Comparison of ENCODE assay signal across 8 mouse cellular contexts in the genomic region with DNA sequence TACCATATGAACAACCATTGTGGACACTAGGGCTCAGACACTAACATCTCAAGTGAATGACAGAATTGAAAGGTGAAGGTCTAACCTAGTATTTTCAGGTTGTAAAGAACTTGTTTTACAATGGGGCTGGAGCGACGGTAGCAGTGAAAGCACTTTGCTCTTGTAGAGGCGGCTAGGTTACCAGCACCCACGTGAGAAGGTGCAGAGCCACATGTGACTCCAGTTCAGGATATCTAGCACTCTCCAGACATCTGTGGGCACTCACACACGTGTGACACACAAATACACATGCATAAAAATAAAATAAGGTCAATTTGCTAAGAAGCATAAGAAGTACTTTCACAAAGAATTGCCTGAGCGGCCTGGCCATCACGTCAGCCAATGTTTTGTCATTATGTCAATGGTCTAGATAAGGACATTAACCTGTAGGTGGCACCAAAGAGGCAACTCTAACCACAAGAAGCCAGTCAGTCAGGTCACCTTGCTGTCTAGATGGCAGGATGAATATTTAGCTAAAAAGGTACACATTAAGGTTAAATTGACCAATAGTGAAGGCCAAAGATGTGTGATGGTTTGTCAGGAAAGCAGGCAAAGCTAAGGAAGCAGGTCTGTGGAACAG.
DNase-seq lines count a peak whose midpoint lies in the region; ATAC-seq and TF ChIP-seq lines count a peak whose summit lies in the region.

No protein-coding gene starts in this region.

- H3K4me1 ChIP-seq in embryonic facial prominence, embryonic 10.5 days = peaks cover 15% of the 10 kb centered on the region
- no peaks in the 10 kb centered on the region for H3K4me1 ChIP-seq in lung, embryonic 14.5 days (ENCODE audit: insufficient read depth)

- no peaks in the 10 kb centered on the region for H3K36me3 ChIP-seq in embryonic facial prominence, embryonic 10.5 days (replicated peaks)
- no peaks in the 10 kb centered on the region for H3K36me3 ChIP-seq in lung, embryonic 14.5 days (ENCODE audit: insufficient read depth)

- H3K9ac ChIP-seq in lung, embryonic 14.5 days = no peak overlapping the region

- H3K27ac ChIP-seq in embryonic facial prominence, embryonic 10.5 days (replicated peaks) = no peak overlapping the region
- no peak overlapping the region for H3K27ac ChIP-seq in lung, embryonic 14.5 days (ENCODE audit: low read depth)

- H3K4me3 ChIP-seq in embryonic facial prominence, embryonic 10.5 days = no peak overlapping the region
- no peak overlapping the region for H3K4me3 ChIP-seq in lung, embryonic 14.5 days (ENCODE audit: low read depth, low read length)

- 62% methylated on average over 7 of the region's 7 CpGs for WGBS in embryonic facial prominence, embryonic 10.5 days
- WGBS in lung, embryonic 14.5 days = 56% methylated on average over 7 of the region's 7 CpGs

- peak; percentile 14 to 49 for DNase-seq in frontal cortex, postnatal 36 days (ENCODE audit: low spot score in 2 of 2)
- DNase-seq in frontal cortex, postnatal 14 days (ENCODE audit: low spot score in 2 of 2) = no peak
- DNase-seq in A20 (ENCODE audit: low read depth, low spot score) = peak; percentile 79
- peak; percentile 60 for DNase-seq in adrenal gland, postnatal 10 days
- DNase-seq in embryonic facial prominence, embryonic 10.5 days (ENCODE audit: low spot score) = peak; percentile 24
- DNase-seq in kidney, adult 8-10 months = peak; percentile 26 to 52
- peak; percentile 84 for DNase-seq in lung, embryonic 14.5 days
- peak; percentile 70 for DNase-seq in thymus, postnatal 0 days (ENCODE audit: low spot score)

- no peak overlapping the region for H3K4me2 ChIP-seq in lung, embryonic 14.5 days

- ATAC-seq in lung, embryonic 14.5 days (ENCODE audit: insufficient read depth) = no peak

- peak; percentile 70 for TF ChIP-seq CTCF in lung, embryonic 14.5 days (IDR thresholded peaks at IDR 0.05; ENCODE audit: low read depth)

- H3K27me3 ChIP-seq in embryonic facial prominence, embryonic 10.5 days (replicated peaks; ENCODE audit: low read depth, poor library complexity, severe bottlenecking) = no peaks in the 10 kb centered on the region
- no peaks in the 10 kb centered on the region for H3K27me3 ChIP-seq in lung, embryonic 14.5 days (ENCODE audit: insufficient read depth, low read length)

- H3K9me3 ChIP-seq in embryonic facial prominence, embryonic 10.5 days = no peaks in the 10 kb centered on the region
- no peaks in the 10 kb centered on the region for H3K9me3 ChIP-seq in lung, embryonic 14.5 days (ENCODE audit: low read depth, low read length)

Comparison
In these comparisons a context has a peak if more than half of its experiments do, and no peak if none do; other contexts are left out.
1. DNase-seq: peak in frontal cortex, postnatal 36 days (2 of 2), A20 (single experiment), adrenal gland, postnatal 10 days (single experiment), embryonic facial prominence, embryonic 10.5 days (single experiment), kidney, adult 8-10 months (2 of 2), lung, embryonic 14.5 days (single experiment) and thymus, postnatal 0 days (single experiment); none in frontal cortex, postnatal 14 days (0 of 2).